Mouse (Mus musculus) spleen, adult 10 weeks (tissue): ENCODE results near the gene Mkrn2os. TPM values are rescaled to one million over a fixed set of nuclear protein-coding genes. Genes with fewer than 3 reads are reported as not detected.

Source experiments
- polyA plus RNA-seq: library from polyadenylated mRNA; stranded (reverse); fragments of 350-450 nt; fragmentation: Illumina TruSeq; extraction: RNeasy Lipid Tissue Mini Kit (QIAGEN cat#74804); gene quantifications from one replicate; pipeline ENCODE4 v1.2.3, GENCODE M21; 2015; ENCODE audit warnings: low replicate concordance; ENCODE audit not compliant: insufficient read depth

Mkrn2os gene
- not detected for polyA plus RNA-seq

GRCm38 (mm10) chr6:115592458-115592857 is at the start of gene Mkrn2os:
Mkrn2os (minus strand) TSS chr6:115592576.

GRCm38 (mm10) chr6:115601715-115602523 is 9.5 kb upstream of the Mkrn2os start, which contains the start of gene Mkrn2:
Mkrn2 (plus strand) TSS chr6:115601902.

GRCm38 (mm10) chr6:115544442-115544970 is 47.9 kb downstream of the Mkrn2os start, which contains the start of gene Tsen2:
Tsen2 (plus strand) TSS chr6:115544664.

Other genes with a start within 250 kb of the Mkrn2os start
- gene Pparg, start 231.6 kb downstream of the Mkrn2os start, polyA plus RNA-seq: 12.5 TPM
- gene Tsen2, start 47.9 kb downstream of the Mkrn2os start, polyA plus RNA-seq: 6.9 TPM
- gene Mkrn2, start 9.3 kb upstream of the Mkrn2os start, polyA plus RNA-seq: 9.6 TPM
- gene Raf1, start 84.1 kb upstream of the Mkrn2os start, polyA plus RNA-seq: 115 TPM
- 1.6 TPM for gene Tmem40, start 169.8 kb upstream of the Mkrn2os start, polyA plus RNA-seq
- 1.6 TPM for gene Cand2, start 182.0 kb upstream of the Mkrn2os start, polyA plus RNA-seq
- 3,546 TPM for gene Rpl32, start 216.2 kb upstream of the Mkrn2os start, polyA plus RNA-seq
- gene Efcab12, start 245.8 kb upstream of the Mkrn2os start, polyA plus RNA-seq: not detected